Mouse (Mus musculus): ENCODE results near the gene Pinlyp. TPM values are rescaled to one million over a fixed set of nuclear protein-coding genes. Genes with fewer than 3 reads are reported as not detected.
A peak's percentile ranks its signal among the peaks of the same experiment; 100 is the strongest.

Gene Pinlyp
- polyA plus RNA-seq, 1 experiment from 2014 or later, result 0.21 TPM

GRCm38 (mm10) chr7:24547534-24548036, 1.7 kb upstream of the Pinlyp start:
- H3K9me3 ChIP-seq, result no peaks in the 10 kb centered on the region
- WGBS, result 31% methylated on average over 13 of the region's 13 CpGs
- peaks cover 16% of the 10 kb centered on the region for H3K4me1 ChIP-seq
- no peaks in the 10 kb centered on the region for H3K27me3 ChIP-seq (ENCODE audit: insufficient read depth, poor library complexity, severe bottlenecking)
- peaks cover 43% of the 10 kb centered on the region for H3K36me3 ChIP-seq
- DNase-seq (ENCODE audit: low spot score), result no peak
- H3K27ac ChIP-seq, result peak overlapping the region; percentile 89
- H3K4me3 ChIP-seq, result peak overlapping the region; percentile 88

- peaks cover 16% of the 10 kb centered on the region for H3K4me1 ChIP-seq
- WGBS, result 2% methylated on average over 53 of the region's 57 CpGs
- peak; percentile 100 for DNase-seq (ENCODE audit: low spot score)
- no peaks in the 10 kb centered on the region for H3K9me3 ChIP-seq
- peak overlapping the region; percentile 88 for H3K4me3 ChIP-seq
- peak overlapping the region; percentile 89 for H3K27ac ChIP-seq
- no peaks in the 10 kb centered on the region for H3K27me3 ChIP-seq (ENCODE audit: insufficient read depth, poor library complexity, severe bottlenecking)
- H3K36me3 ChIP-seq, result peaks cover 36% of the 10 kb centered on the region
Observed at GRCm38 (mm10) chr7:24546634-24547389, 894 bp upstream of the Pinlyp start.

- Histone ChIP-seq H3K27me3 (ENCODE audit: insufficient read depth, poor library complexity, severe bottlenecking) (no peaks in the 10 kb centered on the region), H3K36me3 (peaks cover 13% of the 10 kb centered on the region), H3K9me3 (no peaks in the 10 kb centered on the region), H3K4me3 (no peak overlapping the region), H3K27ac (no peak overlapping the region), H3K4me1 (peaks cover 16% of the 10 kb centered on the region)
- WGBS, result 76% methylated on average over 2 of the region's 2 CpGs
- no peak for DNase-seq (ENCODE audit: low spot score)
Observed at GRCm38 (mm10) chr7:24544506-24544905, 1.4 kb downstream of the Pinlyp start.

- peaks cover 13% of the 10 kb centered on the region; the same call in 1 of the 2 replicates for H3K36me3 ChIP-seq
- H3K27me3 ChIP-seq (ENCODE audit: insufficient read depth, poor library complexity, severe bottlenecking), result peaks cover 11% of the 10 kb centered on the region
- no peaks in the 10 kb centered on the region for H3K4me1 ChIP-seq
- WGBS, result 88% methylated on average over 4 of the region's 4 CpGs
- DNase-seq (ENCODE audit: low spot score), result no peak
- no peak overlapping the region for H3K4me3 ChIP-seq
- no peak overlapping the region for H3K27ac ChIP-seq
- no peaks in the 10 kb centered on the region for H3K9me3 ChIP-seq
Observed at GRCm38 (mm10) chr7:24539686-24540085, 6.2 kb downstream of the Pinlyp start.

GRCm38 (mm10) chr7:24538701-24539100, 7.2 kb downstream of the Pinlyp start:
- peaks cover 21% of the 10 kb centered on the region for H3K27me3 ChIP-seq (ENCODE audit: insufficient read depth, poor library complexity, severe bottlenecking)
- peaks cover 19% of the 10 kb centered on the region for H3K36me3 ChIP-seq
- H3K4me1 ChIP-seq, result peaks cover 7% of the 10 kb centered on the region
- no peak overlapping the region for H3K4me3 ChIP-seq
- no peak for DNase-seq (ENCODE audit: low spot score)
- H3K27ac ChIP-seq, result no peak overlapping the region
- WGBS, result 74% methylated on average over 5 of the region's 5 CpGs
- H3K9me3 ChIP-seq, result no peaks in the 10 kb centered on the region

- Histone ChIP-seq H3K9me3 (no peaks in the 10 kb centered on the region), H3K4me3 (no peak overlapping the region), H3K4me1 (peaks cover 12% of the 10 kb centered on the region), H3K27ac (no peak overlapping the region), H3K36me3 (peaks cover 25% of the 10 kb centered on the region), H3K27me3 (ENCODE audit: insufficient read depth, poor library complexity, severe bottlenecking) (peaks cover 26% of the 10 kb centered on the region)
- DNase-seq (ENCODE audit: low spot score), result no peak
- 50% methylated on average over 5 of the region's 5 CpGs for WGBS
Observed at GRCm38 (mm10) chr7:24538154-24538553, 7.8 kb downstream of the Pinlyp start.

- WGBS, result 76% methylated on average over 5 of the region's 5 CpGs
Observed at GRCm38 (mm10) chr7:24537591-24537990, 8.3 kb downstream of the Pinlyp start.

GRCm38 (mm10) chr7:24537081-24537480, 8.8 kb downstream of the Pinlyp start:
- WGBS, result 88% methylated on average over 4 of the region's 4 CpGs

More at GRCm38 (mm10) chr7:24537591-24537990, 8.3 kb downstream of the Pinlyp start:
- Histone ChIP-seq H3K27me3 (ENCODE audit: insufficient read depth, poor library complexity, severe bottlenecking) (peaks cover 30% of the 10 kb centered on the region), H3K4me1 (peaks cover 13% of the 10 kb centered on the region), H3K36me3 (peaks cover 28% of the 10 kb centered on the region), H3K9me3 (no peaks in the 10 kb centered on the region), H3K4me3 (no peak overlapping the region), H3K27ac (no peak overlapping the region)
- no peak for DNase-seq (ENCODE audit: low spot score)

GRCm38 (mm10) chr7:24534301-24534700, 11.6 kb downstream of the Pinlyp start:
- no peak for DNase-seq (ENCODE audit: low spot score)
- peak overlapping the region; percentile 50 for H3K4me3 ChIP-seq

More at GRCm38 (mm10) chr7:24537081-24537480, 8.8 kb downstream of the Pinlyp start:
- peaks cover 13% of the 10 kb centered on the region for H3K4me1 ChIP-seq
- no peak overlapping the region for H3K4me3 ChIP-seq
- no peak overlapping the region for H3K27ac ChIP-seq
- peaks cover 29% of the 10 kb centered on the region for H3K36me3 ChIP-seq
- no peaks in the 10 kb centered on the region for H3K9me3 ChIP-seq
- no peak for DNase-seq (ENCODE audit: low spot score)
- H3K27me3 ChIP-seq (ENCODE audit: insufficient read depth, poor library complexity, severe bottlenecking), result peaks cover 30% of the 10 kb centered on the region

GRCm38 (mm10) chr7:24533806-24534205, 12.1 kb downstream of the Pinlyp start:
- peaks cover 30% of the 10 kb centered on the region for H3K27me3 ChIP-seq (ENCODE audit: insufficient read depth, poor library complexity, severe bottlenecking)
- peaks cover 29% of the 10 kb centered on the region for H3K36me3 ChIP-seq
- H3K27ac ChIP-seq, result 0 out of 2 replicates have a peak overlapping the region, but pooled peaks have one; percentile 33
- H3K4me1 ChIP-seq, result peaks cover 23% of the 10 kb centered on the region
- H3K9me3 ChIP-seq, result no peaks in the 10 kb centered on the region
- no peak for DNase-seq (ENCODE audit: low spot score)
- WGBS, result 15% methylated on average over 42 of the region's 42 CpGs
- peak overlapping the region; percentile 50 for H3K4me3 ChIP-seq

More at GRCm38 (mm10) chr7:24534301-24534700, 11.6 kb downstream of the Pinlyp start:
- 24% methylated on average over 19 of the region's 19 CpGs for WGBS
- Histone ChIP-seq H3K9me3 (no peaks in the 10 kb centered on the region), H3K4me1 (peaks cover 21% of the 10 kb centered on the region), H3K27ac (0 out of 2 replicates have a peak overlapping the region, but pooled peaks have one; percentile 33), H3K36me3 (peaks cover 29% of the 10 kb centered on the region), H3K27me3 (ENCODE audit: insufficient read depth, poor library complexity, severe bottlenecking) (peaks cover 30% of the 10 kb centered on the region)

GRCm38 (mm10) chr7:24533031-24533571, 12.8 kb downstream of the Pinlyp start:
- H3K9me3 ChIP-seq, result no peaks in the 10 kb centered on the region
- H3K36me3 ChIP-seq, result peaks cover 29% of the 10 kb centered on the region
- H3K27me3 ChIP-seq (ENCODE audit: insufficient read depth, poor library complexity, severe bottlenecking), result peaks cover 30% of the 10 kb centered on the region
- no peak for DNase-seq (ENCODE audit: low spot score)
- peak overlapping the region; percentile 50; the same call in 1 of the 2 replicates for H3K4me3 ChIP-seq
- H3K27ac ChIP-seq, result no peak overlapping the region
- peaks cover 23% of the 10 kb centered on the region for H3K4me1 ChIP-seq
- 64% methylated on average over 28 of the region's 28 CpGs for WGBS

- 2% methylated on average over 43 of the region's 43 CpGs for WGBS
- Histone ChIP-seq H3K4me3 (peak overlapping the region; percentile 75), H3K27me3 (ENCODE audit: insufficient read depth, poor library complexity, severe bottlenecking) (peaks cover 30% of the 10 kb centered on the region), H3K36me3 (peaks cover 29% of the 10 kb centered on the region), H3K27ac (peak overlapping the region; percentile 97), H3K9me3 (no peaks in the 10 kb centered on the region), H3K4me1 (peaks cover 23% of the 10 kb centered on the region)
- DNase-seq (ENCODE audit: low spot score), result peak; percentile 93
Observed at GRCm38 (mm10) chr7:24531211-24531971, 14.5 kb downstream of the Pinlyp start.
